Mouse (Mus musculus) neural tube, embryonic 15.5 days (tissue): ENCODE data around the gene Akr1a1. TPM values are rescaled to one million over a fixed set of nuclear protein-coding genes. Genes with fewer than 3 reads are reported as not detected.
"Not testable (repeated sequence)": the region's sequence is repeated elsewhere in the genome, so short reads cannot be mapped to it uniquely, and the experiment has no call there.

Source experiments
- ATAC-seq: fragments of 200-750 bp; cut with Nextera tagmentation; 2 replicates; pipeline ENCODE4 v1.8.0; 2017; ENCODE audit warnings: mild to moderate bottlenecking, moderate TSS enrichment, moderate library complexity; ENCODE audit not compliant: low FRiP score
- H3K27ac ChIP-seq: fragments of 300-500 bp; sonication (generic); replicated peaks from 2 replicates; pipeline ENCODE4 v1.5.1; 2015; ENCODE audit warnings: mild to moderate bottlenecking, inconsistent platforms
- H3K27me3 ChIP-seq: fragments of 300-500 bp; sonication (generic); replicated peaks from 2 replicates; pipeline ENCODE4 v1.6.1; 2015; ENCODE audit warnings: inconsistent platforms
- H3K36me3 ChIP-seq: fragments of 300-500 bp; sonication (generic); 2 replicates; pipeline ENCODE4 v1.6.1; 2015; ENCODE audit warnings: inconsistent platforms
- H3K4me1 ChIP-seq: fragments of 300-500 bp; sonication (generic); 2 replicates; pipeline ENCODE4 v1.6.1; 2015; ENCODE audit warnings: inconsistent platforms
- H3K4me2 ChIP-seq: fragments of 300-500 bp; sonication (generic); 2 replicates; pipeline ENCODE4 v1.6.1; 2015; ENCODE audit warnings: inconsistent platforms, mild to moderate bottlenecking, moderate library complexity
- H3K4me3 ChIP-seq: fragments of 300-500 bp; sonication (generic); replicated peaks from 2 replicates; pipeline ENCODE4 v1.5.1; 2015; ENCODE audit warnings: mild to moderate bottlenecking, inconsistent platforms
- H3K9ac ChIP-seq: fragments of 300-500 bp; sonication (generic); replicated peaks from 2 replicates; pipeline ENCODE4 v1.6.1; 2015; ENCODE audit warnings: mild to moderate bottlenecking, inconsistent platforms
- H3K9me3 ChIP-seq: fragments of 300-500 bp; sonication (generic); replicated peaks from 2 replicates; pipeline ENCODE4 v1.6.1; 2016; ENCODE audit warnings: inconsistent platforms
- WGBS: fragments of 180-500 bp; shearing (Covaris S2); methylation state at CpG from one replicate; pipeline ENCODE4 v1.1.7; 2015; ENCODE audit warnings: mixed read lengths; 5-methylcytosine and 5-hydroxymethylcytosine counted together
- polyA plus RNA-seq: library from polyadenylated mRNA; unstranded; fragments of >200 nt; fragmentation: Nextera tagmentation; extraction: Ambion mirVana; gene quantifications from 2 replicates; pipeline ENCODE4 v1.2.1, GENCODE M21; 2015

Gene Akr1a1
- polyA plus RNA-seq, 1 experiment from 2014 or later = 717 TPM

DNA sequence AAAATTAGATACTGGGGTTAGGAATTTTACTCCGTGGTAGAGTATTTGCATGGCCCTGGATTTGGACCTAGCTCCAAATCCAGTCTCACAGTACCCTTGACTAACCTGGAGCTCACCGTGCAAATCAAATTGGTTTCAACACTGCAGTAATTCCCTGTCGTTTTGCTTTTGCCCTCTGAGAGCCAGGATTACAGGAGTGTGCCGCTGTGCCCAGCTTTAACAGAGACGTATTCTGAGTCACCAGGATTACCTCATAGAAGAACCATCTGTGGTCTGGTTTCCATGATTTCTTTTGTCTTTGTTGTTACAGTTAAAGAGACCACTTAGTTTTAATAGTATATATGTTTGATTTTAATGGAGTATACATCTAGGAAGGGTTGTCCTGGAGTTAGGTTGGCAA, 27.7 kb upstream of the Akr1a1 start:
- Histone ChIP-seq H3K9ac (no peak overlapping the region), H3K9me3 (no peaks in the 10 kb centered on the region), H3K27me3 (no peaks in the 10 kb centered on the region), H3K4me2 (no peak overlapping the region), H3K36me3 (no peaks in the 10 kb centered on the region), H3K4me3 (no peak overlapping the region), H3K4me1 (no peaks in the 10 kb centered on the region), H3K27ac (no peak overlapping the region)
- no peak for ATAC-seq
- WGBS = 76% methylated on average over 5 of the region's 5 CpGs

DNA sequence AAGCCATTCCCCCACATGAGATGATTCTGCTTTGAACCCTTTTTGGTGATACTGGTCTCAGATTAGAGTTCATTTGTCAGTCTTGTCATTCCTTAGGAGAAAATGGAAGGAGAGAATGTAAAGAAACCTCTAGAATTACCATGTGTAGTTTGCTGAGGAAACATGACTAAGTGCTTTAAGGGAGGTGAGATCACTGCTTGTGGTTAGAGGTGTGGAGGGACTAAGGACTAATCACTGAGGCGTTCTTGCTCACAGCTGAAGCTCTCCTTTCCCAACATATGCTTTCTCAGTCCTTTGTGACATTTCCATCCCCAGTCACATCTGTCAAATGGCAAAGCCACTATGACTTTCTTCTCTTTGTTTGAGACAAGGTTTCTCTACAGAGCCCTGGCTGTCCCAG, 26.3 kb upstream of the Akr1a1 start:
- Histone ChIP-seq H3K36me3 (no peaks in the 10 kb centered on the region), H3K27ac (no peak overlapping the region), H3K4me1 (no peaks in the 10 kb centered on the region), H3K27me3 (no peaks in the 10 kb centered on the region), H3K9me3 (no peaks in the 10 kb centered on the region), H3K4me3 (no peak overlapping the region), H3K9ac (no peak overlapping the region), H3K4me2 (no peak overlapping the region)
- WGBS = 88% methylated on average over 1 of the region's 1 CpGs
- no peak for ATAC-seq

DNA sequence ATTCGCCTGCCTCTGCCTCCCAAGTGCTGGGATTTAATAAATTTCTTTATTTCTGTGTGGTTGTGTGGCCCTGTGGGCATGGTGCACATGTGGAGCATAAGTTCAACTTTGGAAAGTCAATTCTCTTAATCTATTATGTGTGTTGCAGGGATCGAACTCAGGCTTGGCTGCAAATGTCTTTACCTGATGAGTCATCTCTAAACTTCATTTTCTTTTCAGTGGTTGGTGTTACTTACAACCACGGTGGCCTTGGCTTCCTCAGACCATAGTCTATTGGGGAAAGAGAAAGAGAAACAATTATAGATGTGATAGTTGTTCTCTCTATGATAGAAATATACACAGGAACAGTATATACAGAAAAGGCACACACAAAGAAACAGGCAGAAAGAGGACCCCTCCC, 24.5 kb upstream of the Akr1a1 start:
- 85% methylated on average over 3 of the region's 3 CpGs for WGBS
- H3K9me3 ChIP-seq = no peaks in the 10 kb centered on the region

DNA sequence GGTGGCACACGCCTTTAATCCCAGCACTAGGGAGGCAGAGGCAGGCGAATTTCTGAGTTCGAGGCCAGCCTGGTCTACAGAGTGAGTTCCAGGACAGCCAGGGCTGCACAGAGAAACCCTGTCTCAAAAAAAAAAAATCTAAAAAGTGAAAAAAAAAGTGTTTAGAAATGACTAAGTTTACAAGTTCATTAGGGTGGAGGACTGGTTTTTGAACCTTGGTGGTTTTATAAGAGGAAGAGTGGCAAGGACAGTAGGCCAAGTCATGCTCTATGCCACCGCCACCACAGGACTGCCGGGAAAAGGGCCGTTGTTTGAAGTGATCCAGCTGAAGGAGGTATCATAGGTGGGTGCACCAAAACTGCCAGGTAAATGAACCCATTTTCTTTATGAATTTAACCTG, 23.3 kb upstream of the Akr1a1 start:
- not testable (repeated sequence) for H3K4me2 ChIP-seq, ATAC-seq, H3K4me1 ChIP-seq, H3K9me3 ChIP-seq, H3K4me3 ChIP-seq, H3K36me3 ChIP-seq, H3K27ac ChIP-seq, H3K9ac ChIP-seq, H3K27me3 ChIP-seq
- 91% methylated on average over 6 of the region's 6 CpGs for WGBS

More for the DNA sequence above, 24.5 kb upstream of the Akr1a1 start:
- H3K4me3 ChIP-seq = no peak overlapping the region
- H3K27ac ChIP-seq = no peak overlapping the region
- no peaks in the 10 kb centered on the region for H3K27me3 ChIP-seq
- no peaks in the 10 kb centered on the region for H3K4me1 ChIP-seq
- no peak overlapping the region for H3K4me2 ChIP-seq
- no peak overlapping the region for H3K9ac ChIP-seq
- H3K36me3 ChIP-seq = no peaks in the 10 kb centered on the region
- no peak for ATAC-seq

DNA sequence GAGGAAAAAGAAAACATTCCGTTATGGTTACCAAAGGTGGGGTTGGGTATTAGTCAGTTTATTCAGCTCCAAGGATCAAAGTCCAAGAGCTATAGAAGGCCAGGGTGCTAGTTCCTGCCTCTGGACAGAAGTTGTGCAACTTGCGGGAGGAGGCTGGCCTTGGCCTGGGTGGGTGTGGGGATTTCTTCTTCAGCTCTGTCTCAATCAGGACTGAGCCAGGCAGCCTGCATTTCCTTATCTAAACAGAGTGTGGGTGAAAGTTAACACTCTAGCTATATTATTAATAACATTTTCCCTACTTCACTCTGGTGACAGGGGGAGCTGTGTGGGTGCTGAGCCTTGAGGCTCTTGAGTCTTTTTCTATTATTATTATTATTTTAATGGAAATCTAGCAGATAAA, 21.3 kb upstream of the Akr1a1 start:
- H3K4me1 ChIP-seq = no peaks in the 10 kb centered on the region
- no peaks in the 10 kb centered on the region for H3K27me3 ChIP-seq
- no peak for ATAC-seq
- H3K27ac ChIP-seq = no peak overlapping the region
- no peak overlapping the region for H3K4me2 ChIP-seq
- no peaks in the 10 kb centered on the region for H3K36me3 ChIP-seq
- no peaks in the 10 kb centered on the region for H3K9me3 ChIP-seq
- WGBS = 84% methylated on average over 2 of the region's 2 CpGs
- no peak overlapping the region for H3K4me3 ChIP-seq
- H3K9ac ChIP-seq = no peak overlapping the region

DNA sequence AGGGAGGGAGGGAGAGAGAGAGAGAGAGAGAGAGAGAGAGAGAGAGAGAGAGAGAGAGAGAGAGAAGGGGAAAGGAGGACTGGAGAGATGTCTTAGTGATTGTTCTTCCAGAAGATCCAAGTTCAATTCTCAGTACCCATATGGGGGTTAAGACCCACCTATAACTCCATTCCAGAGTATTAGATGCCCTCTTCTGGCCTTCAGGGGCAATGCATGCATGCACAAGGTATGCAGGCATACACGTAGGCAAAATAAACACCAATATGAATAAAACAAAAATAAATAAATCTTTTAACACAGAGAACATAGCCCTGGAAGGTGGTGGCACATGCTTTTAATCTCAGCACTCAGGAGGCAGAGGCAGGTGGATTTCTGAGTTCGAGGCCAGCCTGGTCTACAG, 17.8 kb upstream of the Akr1a1 start:
- Histone ChIP-seq H3K4me2 (no peak overlapping the region), H3K9ac (no peak overlapping the region), H3K4me1 (no peaks in the 10 kb centered on the region), H3K27ac (no peak overlapping the region), H3K27me3 (no peaks in the 10 kb centered on the region), H3K9me3 (no peaks in the 10 kb centered on the region), H3K36me3 (no peaks in the 10 kb centered on the region), H3K4me3 (no peak overlapping the region)
- WGBS = 65% methylated on average over 2 of the region's 2 CpGs
- ATAC-seq = no peak

DNA sequence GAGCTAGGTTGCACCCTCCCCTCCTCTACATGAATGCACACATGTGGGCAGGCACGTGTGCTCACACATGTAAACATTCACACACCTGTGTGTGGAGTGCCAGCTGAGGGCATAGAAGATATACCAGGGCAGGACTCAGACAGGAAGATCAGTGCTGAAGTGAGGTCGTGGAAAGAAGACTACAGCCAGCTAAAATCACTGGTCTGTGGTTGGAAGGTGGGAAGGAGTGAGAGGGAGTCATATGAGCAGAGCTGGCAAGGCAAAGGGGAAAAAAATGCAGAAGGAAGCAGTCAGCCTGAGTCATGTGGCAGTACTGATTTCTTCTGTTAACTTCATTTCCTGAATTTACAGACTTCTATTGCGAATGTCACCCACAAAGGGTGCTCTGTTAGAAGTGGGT, 16.7 kb upstream of the Akr1a1 start:
- no peaks in the 10 kb centered on the region for H3K27me3 ChIP-seq
- no peak for ATAC-seq
- H3K9me3 ChIP-seq = no peaks in the 10 kb centered on the region
- no peaks in the 10 kb centered on the region for H3K4me1 ChIP-seq
- WGBS = 66% methylated on average over 3 of the region's 3 CpGs
- H3K9ac ChIP-seq = no peak overlapping the region
- H3K36me3 ChIP-seq = no peaks in the 10 kb centered on the region
- no peak overlapping the region for H3K27ac ChIP-seq
- no peak overlapping the region for H3K4me3 ChIP-seq
- H3K4me2 ChIP-seq = no peak overlapping the region

DNA sequence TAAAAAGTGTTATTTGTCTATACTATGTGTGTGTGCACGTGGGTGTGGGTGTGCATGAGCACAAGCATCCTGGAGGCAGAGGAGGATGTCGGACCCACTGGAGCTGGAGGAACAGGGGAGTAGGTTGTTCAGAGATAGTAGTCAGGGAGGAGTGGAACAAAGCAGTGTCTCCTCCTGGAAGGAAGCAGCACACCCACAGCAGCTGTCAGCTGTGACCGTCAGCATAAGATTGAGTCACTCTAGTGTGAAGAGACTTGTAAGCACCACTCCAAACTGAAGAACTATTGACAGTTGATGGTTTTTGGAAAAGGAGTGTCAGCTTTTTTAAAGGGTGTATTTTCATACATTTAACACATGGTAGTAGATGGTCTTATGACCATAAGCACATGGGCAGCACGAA, 15.1 kb upstream of the Akr1a1 start:
- Histone ChIP-seq H3K27ac (no peak overlapping the region), H3K4me1 (no peaks in the 10 kb centered on the region), H3K36me3 (no peaks in the 10 kb centered on the region), H3K4me3 (no peak overlapping the region), H3K9ac (no peak overlapping the region), H3K27me3 (no peaks in the 10 kb centered on the region), H3K9me3 (no peaks in the 10 kb centered on the region), H3K4me2 (no peak overlapping the region)
- 73% methylated on average over 4 of the region's 4 CpGs for WGBS
- ATAC-seq = no peak

DNA sequence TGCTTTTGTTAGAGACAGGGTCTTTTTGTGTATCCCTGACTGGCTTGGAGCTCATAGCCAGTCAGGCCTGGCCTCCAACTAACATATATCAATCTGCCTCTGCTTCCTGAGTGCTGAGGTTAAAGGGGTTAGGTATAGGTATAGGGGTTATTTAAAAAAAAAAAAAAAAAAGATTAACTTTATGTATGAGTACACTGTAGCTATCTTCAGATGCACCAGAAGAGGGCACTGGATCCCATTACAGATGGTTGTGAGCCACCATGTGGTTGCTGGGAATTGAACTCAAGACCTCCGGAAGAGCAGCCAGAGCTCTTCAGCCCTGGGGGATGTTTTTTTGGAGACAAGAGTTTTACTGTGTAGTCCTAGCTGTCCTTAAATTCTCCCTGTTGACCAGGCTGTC, 10.5 kb upstream of the Akr1a1 start:
- WGBS = 90% methylated on average over 1 of the region's 1 CpGs
- no peaks in the 10 kb centered on the region for H3K27me3 ChIP-seq
- H3K9ac ChIP-seq = no peak overlapping the region
- H3K27ac ChIP-seq = no peak overlapping the region
- H3K4me2 ChIP-seq = no peak overlapping the region
- H3K9me3 ChIP-seq = no peaks in the 10 kb centered on the region
- no peaks in the 10 kb centered on the region for H3K36me3 ChIP-seq
- H3K4me3 ChIP-seq = no peak overlapping the region
- no peaks in the 10 kb centered on the region for H3K4me1 ChIP-seq
- ATAC-seq = no peak

DNA sequence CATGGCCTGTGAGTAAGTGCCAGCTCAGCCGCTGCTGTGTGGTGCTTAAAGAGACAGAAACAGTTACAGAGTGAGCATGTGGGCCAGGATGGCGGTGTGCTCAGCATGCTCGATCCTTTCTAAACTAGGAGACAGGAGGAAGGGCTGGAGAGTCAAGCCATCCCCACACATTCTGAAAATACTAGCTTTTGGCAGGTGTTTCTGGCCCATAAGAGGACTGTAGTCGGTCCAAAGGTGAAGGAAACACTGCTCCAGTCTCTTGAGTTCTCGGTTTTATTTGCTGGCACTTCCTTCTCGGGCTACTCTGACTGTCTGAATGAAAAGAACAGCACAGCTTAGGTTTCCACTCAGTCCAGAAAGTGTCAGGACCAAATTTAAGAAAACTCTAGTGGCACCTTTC, 9.3 kb upstream of the Akr1a1 start:
- 80% methylated on average over 6 of the region's 6 CpGs for WGBS

DNA sequence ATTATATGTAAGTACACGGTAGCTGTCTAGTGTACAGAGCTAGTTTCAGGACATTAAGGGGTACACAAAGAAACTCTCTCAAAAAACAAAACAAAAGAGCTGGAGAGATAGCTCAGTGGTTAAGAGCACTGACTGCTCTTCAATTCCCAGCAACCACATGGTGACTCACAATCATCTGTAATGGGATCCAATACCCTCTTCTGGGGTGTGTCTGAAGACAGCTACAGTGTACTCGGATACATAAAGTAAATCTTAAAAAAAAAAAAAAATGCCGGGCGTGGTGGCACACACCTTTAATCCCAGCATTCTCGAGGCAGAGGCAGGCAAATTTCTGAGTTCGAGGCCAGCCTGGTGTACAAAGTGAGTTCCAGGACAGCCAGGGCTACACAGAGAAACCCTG, 8.4 kb upstream of the Akr1a1 start:
- H3K4me1 ChIP-seq, H3K27me3 ChIP-seq, H3K4me3 ChIP-seq, H3K4me2 ChIP-seq, H3K9me3 ChIP-seq, ATAC-seq, H3K27ac ChIP-seq, H3K9ac ChIP-seq, H3K36me3 ChIP-seq: not testable (repeated sequence)
- 89% methylated on average over 6 of the region's 6 CpGs for WGBS

More for the DNA sequence above, 9.3 kb upstream of the Akr1a1 start:
- no peak for ATAC-seq
- Histone ChIP-seq H3K4me2 (no peak overlapping the region), H3K9ac (no peak overlapping the region), H3K36me3 (no peaks in the 10 kb centered on the region), H3K27ac (no peak overlapping the region), H3K4me1 (no peaks in the 10 kb centered on the region), H3K9me3 (no peaks in the 10 kb centered on the region), H3K4me3 (no peak overlapping the region), H3K27me3 (no peaks in the 10 kb centered on the region)

DNA sequence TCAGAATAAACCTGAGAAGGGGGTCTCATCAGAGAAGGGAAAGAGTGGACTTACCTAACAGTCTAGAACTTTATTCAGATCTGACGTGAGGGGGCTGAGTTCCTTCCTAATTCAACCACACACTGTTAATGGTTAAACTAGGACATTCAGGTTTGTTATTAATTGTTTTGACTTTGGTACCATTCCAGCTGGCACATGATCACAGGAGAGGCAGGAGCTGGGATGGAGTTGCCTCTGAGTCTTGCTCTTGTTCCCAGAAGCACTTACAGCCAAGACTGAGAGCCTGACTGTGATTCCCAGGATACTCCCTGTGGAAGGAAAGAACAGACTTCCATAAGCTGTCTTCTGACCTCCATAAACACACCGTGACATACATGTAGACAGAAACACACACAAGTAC, 8.0 kb upstream of the Akr1a1 start:
- no peaks in the 10 kb centered on the region for H3K9me3 ChIP-seq
- H3K9ac ChIP-seq = no peak overlapping the region

DNA sequence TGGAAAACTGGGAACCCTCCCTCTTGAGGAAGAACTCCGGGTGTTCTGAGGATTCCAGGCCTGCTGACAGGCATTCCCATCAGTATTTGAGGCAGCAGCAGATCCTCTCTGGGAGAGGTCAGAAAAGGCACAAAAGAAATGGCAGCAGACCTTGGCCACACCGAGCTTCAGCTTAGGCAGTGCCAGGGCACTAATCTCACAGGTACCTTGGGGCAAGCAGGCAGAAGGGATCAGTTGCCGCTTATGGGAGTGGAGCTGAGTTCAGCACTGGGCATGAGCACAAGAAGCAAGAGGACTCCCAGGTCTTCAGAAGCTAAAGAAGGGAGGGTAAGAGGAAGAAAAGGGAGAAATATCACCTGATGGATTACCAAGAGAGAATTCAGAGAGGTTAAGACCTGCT, 6.5 kb upstream of the Akr1a1 start:
- no peak overlapping the region for H3K9ac ChIP-seq

More for the DNA sequence above, 8.0 kb upstream of the Akr1a1 start:
- Histone ChIP-seq H3K4me2 (no peak overlapping the region), H3K27me3 (no peaks in the 10 kb centered on the region), H3K36me3 (no peaks in the 10 kb centered on the region), H3K27ac (no peak overlapping the region), H3K4me1 (no peaks in the 10 kb centered on the region), H3K4me3 (no peak overlapping the region)
- ATAC-seq = no peak
- 65% methylated on average over 2 of the region's 2 CpGs for WGBS

More for the DNA sequence above, 6.5 kb upstream of the Akr1a1 start:
- Histone ChIP-seq H3K9me3 (no peaks in the 10 kb centered on the region), H3K4me2 (no peak overlapping the region), H3K4me1 (no peaks in the 10 kb centered on the region), H3K4me3 (no peak overlapping the region), H3K27ac (no peak overlapping the region), H3K27me3 (no peaks in the 10 kb centered on the region), H3K36me3 (no peaks in the 10 kb centered on the region)
- ATAC-seq = no peak
- 43% methylated on average over 3 of the region's 3 CpGs for WGBS
